Mouse (Mus musculus): Measurements from ENCODE around the gene Zfp148. TPM values are rescaled to one million over a fixed set of nuclear protein-coding genes. Genes with fewer than 3 reads are reported as not detected.

Zfp148 gene
- polyA plus RNA-seq, 1 experiment from 2014 or later, result 45.4 TPM

- ATAC-seq (ENCODE audit: insufficient read depth, low FRiP score, low TSS enrichment), result no peak
- DNase-seq (ENCODE audit: low spot score), result no peak
- Histone ChIP-seq H3K27ac (ENCODE audit: low read depth, low read length) (no peak overlapping the region), H3K4me3 (ENCODE audit: low read depth, low read length) (no peak overlapping the region), H3K9me3 (ENCODE audit: control insufficient read depth, low read length) (no peaks in the 10 kb centered on the region), H3K9ac (ENCODE audit: low read length) (no peak overlapping the region), H3K36me3 (ENCODE audit: control insufficient read depth, insufficient read depth, low read length) (no peaks in the 10 kb centered on the region), H3K27me3 (ENCODE audit: control insufficient read depth, insufficient read depth, low read length) (no peaks in the 10 kb centered on the region), H3K4me2 (ENCODE audit: low read depth) (no peak overlapping the region), H3K4me1 (ENCODE audit: control insufficient read depth, insufficient read depth, low read length) (no peaks in the 10 kb centered on the region)
- WGBS, result 93% methylated on average over 2 of the region's 2 CpGs
Measured at GRCm38 (mm10) chr16:33544346-33544745, 163.7 kb downstream of the Zfp148 start.

GRCm38 (mm10) chr16:33545530-33545929 is 164.9 kb downstream of the Zfp148 start:
- Histone ChIP-seq H3K9ac (ENCODE audit: low read length) (no peak overlapping the region), H3K36me3 (ENCODE audit: control insufficient read depth, insufficient read depth, low read length) (no peaks in the 10 kb centered on the region), H3K4me2 (ENCODE audit: low read depth) (no peak overlapping the region), H3K9me3 (ENCODE audit: control insufficient read depth, low read length) (no peaks in the 10 kb centered on the region), H3K27ac (ENCODE audit: low read depth, low read length) (no peak overlapping the region), H3K4me1 (ENCODE audit: control insufficient read depth, insufficient read depth, low read length) (no peaks in the 10 kb centered on the region), H3K27me3 (ENCODE audit: control insufficient read depth, insufficient read depth, low read length) (no peaks in the 10 kb centered on the region), H3K4me3 (ENCODE audit: low read depth, low read length) (no peak overlapping the region)
- DNase-seq (ENCODE audit: low spot score) (no peak), ATAC-seq (ENCODE audit: insufficient read depth, low FRiP score, low TSS enrichment) (no peak)
- 90% methylated on average over 4 of the region's 4 CpGs for WGBS

- DNase-seq (ENCODE audit: low spot score) (no peak), ATAC-seq (ENCODE audit: insufficient read depth, low FRiP score, low TSS enrichment) (no peak)
- H3K9me3 ChIP-seq (ENCODE audit: control insufficient read depth, low read length), result no peaks in the 10 kb centered on the region
- no peak overlapping the region for H3K4me3 ChIP-seq (ENCODE audit: low read depth, low read length)
- no peak overlapping the region for H3K27ac ChIP-seq (ENCODE audit: low read depth, low read length)
- H3K36me3 ChIP-seq (ENCODE audit: control insufficient read depth, insufficient read depth, low read length), result no peaks in the 10 kb centered on the region
- H3K9ac ChIP-seq (ENCODE audit: low read length), result no peak overlapping the region
- H3K4me1 ChIP-seq (ENCODE audit: control insufficient read depth, insufficient read depth, low read length), result no peaks in the 10 kb centered on the region
- H3K4me2 ChIP-seq (ENCODE audit: low read depth), result no peak overlapping the region
- WGBS, result 47% methylated on average over 9 of the region's 9 CpGs
- no peaks in the 10 kb centered on the region for H3K27me3 ChIP-seq (ENCODE audit: control insufficient read depth, insufficient read depth, low read length)
Measured at GRCm38 (mm10) chr16:33553689-33554342, 173.2 kb downstream of the Zfp148 start.

Other genes starting within 250 kb of the Zfp148 start
- 27.7 and 30.3 TPM in 2 replicates for gene Osbpl11, start 195.8 kb upstream of the Zfp148 start, polyA plus RNA-seq (2014; fragmentation: Nextera tagmentation; extraction: Ambion mirVana)
- 75.4 and 85.1 TPM in 2 replicates for gene Snx4, start 129.4 kb upstream of the Zfp148 start, polyA plus RNA-seq (2014; fragmentation: Nextera tagmentation; extraction: Ambion mirVana)
- gene Slc12a8, start 136.5 kb downstream of the Zfp148 start, polyA plus RNA-seq (2014; fragmentation: Nextera tagmentation; extraction: Ambion mirVana), result 0.78 and 1.1 TPM in 2 replicates